Mouse (Mus musculus): ENCODE data around the gene Far2.
A peak's percentile ranks its signal among the peaks of the same experiment; 100 is the strongest.

Far2 gene

GRCm38 (mm10) chr6:148046881-148047649, at the start of gene Far2:
Gene Far2 (plus strand): TSS chr6:148047259.
- DNase-seq, result no peak

GRCm38 (mm10) chr6:148000483-148000882, 46.6 kb upstream of the Far2 start:
- DNase-seq, result no peak

GRCm38 (mm10) chr6:148001071-148001470, 46.0 kb upstream of the Far2 start:
- DNase-seq, result no peak

- DNase-seq, result no peak
Observed at GRCm38 (mm10) chr6:148006118-148006837, 40.8 kb upstream of the Far2 start.

GRCm38 (mm10) chr6:148040759-148041158, 6.3 kb upstream of the Far2 start:
- DNase-seq, result no peak

- no peak for DNase-seq
Observed at GRCm38 (mm10) chr6:148047650-148047988, 560 bp downstream of the Far2 start.

GRCm38 (mm10) chr6:148063131-148063530, 16.1 kb downstream of the Far2 start:
- DNase-seq, result no peak

- no peak for DNase-seq
Observed at GRCm38 (mm10) chr6:148066267-148066666, 19.2 kb downstream of the Far2 start.

- no peak for DNase-seq
Observed at GRCm38 (mm10) chr6:148068786-148069185, 21.7 kb downstream of the Far2 start.

GRCm38 (mm10) chr6:148073599-148073998, 26.5 kb downstream of the Far2 start:
- no peak for DNase-seq

- no peak for DNase-seq
Observed at GRCm38 (mm10) chr6:148074211-148074864, 27.3 kb downstream of the Far2 start.

- DNase-seq, result no peak
Observed at GRCm38 (mm10) chr6:148083864-148084263, 36.8 kb downstream of the Far2 start.

- no peak for DNase-seq
Observed at GRCm38 (mm10) chr6:148084403-148084802, 37.3 kb downstream of the Far2 start.

- DNase-seq, result no peak
Observed at GRCm38 (mm10) chr6:148097039-148097438, 50.0 kb downstream of the Far2 start.

- no peak for DNase-seq
Observed at GRCm38 (mm10) chr6:148101977-148102376, 54.9 kb downstream of the Far2 start.

GRCm38 (mm10) chr6:148102434-148102833, 55.4 kb downstream of the Far2 start:
- no peak for DNase-seq

- peak; percentile 2 to 13 for DNase-seq
Observed at GRCm38 (mm10) chr6:148104212-148104611, 57.2 kb downstream of the Far2 start.

GRCm38 (mm10) chr6:148105722-148106268, 58.7 kb downstream of the Far2 start:
- DNase-seq, result no peak

GRCm38 (mm10) chr6:148108741-148109472, 61.8 kb downstream of the Far2 start:
- no peak for DNase-seq

GRCm38 (mm10) chr6:148110996-148111633, 64.1 kb downstream of the Far2 start:
- DNase-seq, result no peak

- DNase-seq, result no peak
Observed at GRCm38 (mm10) chr6:148116371-148116770, 69.3 kb downstream of the Far2 start.

- peak; percentile 11 to 16 for DNase-seq
Observed at GRCm38 (mm10) chr6:148116907-148117306, 69.8 kb downstream of the Far2 start.
